Mouse (Mus musculus): ENCODE results near the gene Catsper3. TPM values are rescaled to one million over a fixed set of nuclear protein-coding genes. Genes with fewer than 3 reads are reported as not detected.

Gene Catsper3
- total RNA-seq (2021): under 1 TPM in 1 of 2 experiments, not detected in 1; 0.20 TPM
- long read RNA-seq, experiment 1: 0 reads
- long read RNA-seq, experiment 2, partial matches to known transcripts: 0 of 1 reads
- long read RNA-seq, experiment 2, other reads (novel, unspliced or antisense): 1 of 1 reads

DNA sequence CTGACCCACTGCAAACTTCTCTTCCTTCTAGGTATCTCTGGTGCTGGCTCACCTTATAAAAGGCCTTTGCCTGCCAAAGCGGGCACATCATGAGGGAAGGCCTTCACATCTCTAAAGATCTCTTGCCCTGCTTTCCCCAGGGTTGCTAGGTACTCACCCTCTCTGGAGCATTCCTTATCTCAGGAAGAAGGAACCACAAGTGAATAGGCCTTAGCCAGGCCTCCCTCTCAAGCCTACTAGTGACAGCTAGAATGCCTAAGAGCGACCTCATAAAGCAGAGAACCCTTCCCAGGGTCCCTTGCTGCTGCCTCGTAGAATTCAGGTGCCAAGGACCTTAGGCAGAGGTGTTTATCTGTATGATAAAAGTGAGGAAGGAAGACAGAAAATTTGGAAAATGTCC is at the start of gene Catsper3:
Catsper3 (plus strand) TSS at position 301 of the 400 bp plus-strand sequence.
- intact Hi-C loops (cut with DNase I): no loop called here
- no peak for DNase-seq

DNA sequence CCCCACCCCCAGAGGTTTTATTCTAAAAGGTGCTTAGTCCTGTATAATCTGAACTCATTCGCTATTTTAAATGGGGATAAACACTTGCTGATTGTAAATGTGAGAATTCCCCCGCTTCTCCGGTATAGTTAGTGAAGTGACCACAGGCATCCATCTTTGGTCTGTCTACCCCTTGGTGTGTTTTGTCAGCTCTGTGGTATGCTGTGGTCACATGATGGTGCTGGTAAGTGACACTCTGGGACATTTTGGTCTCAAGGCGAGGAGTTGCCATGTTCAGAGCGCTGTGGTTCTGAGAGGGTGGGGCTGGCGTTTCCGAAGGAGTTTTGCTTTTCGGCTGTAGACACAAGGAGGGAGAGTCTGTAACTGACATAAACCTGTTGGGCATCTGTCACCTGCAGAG is 46.5 kb upstream of the Catsper3 start:
- DNase-seq: no peak
- intact Hi-C loops (cut with DNase I): no loop called here

DNA sequence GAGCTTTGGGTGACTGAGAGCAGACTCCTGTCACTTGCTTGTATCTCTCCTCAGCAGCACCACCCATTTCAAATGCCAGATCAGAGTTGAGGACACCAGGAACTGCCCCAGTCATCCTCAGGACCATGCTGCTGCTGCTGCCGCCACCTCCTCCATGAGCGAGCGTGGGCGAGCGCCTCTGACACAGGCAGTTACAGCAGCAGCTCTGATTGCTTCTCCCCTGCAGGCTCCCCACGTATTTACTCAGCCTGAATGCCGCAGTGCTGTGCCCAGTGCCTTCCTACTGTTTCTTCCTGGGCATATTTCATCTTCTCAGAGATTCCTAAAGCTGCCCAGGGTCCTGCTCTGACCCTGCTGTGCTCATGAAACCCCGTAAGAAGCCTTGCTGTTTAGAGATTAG is 42.1 kb upstream of the Catsper3 start:
- intact Hi-C loops (cut with DNase I): no loop called here
- DNase-seq: no peak

DNA sequence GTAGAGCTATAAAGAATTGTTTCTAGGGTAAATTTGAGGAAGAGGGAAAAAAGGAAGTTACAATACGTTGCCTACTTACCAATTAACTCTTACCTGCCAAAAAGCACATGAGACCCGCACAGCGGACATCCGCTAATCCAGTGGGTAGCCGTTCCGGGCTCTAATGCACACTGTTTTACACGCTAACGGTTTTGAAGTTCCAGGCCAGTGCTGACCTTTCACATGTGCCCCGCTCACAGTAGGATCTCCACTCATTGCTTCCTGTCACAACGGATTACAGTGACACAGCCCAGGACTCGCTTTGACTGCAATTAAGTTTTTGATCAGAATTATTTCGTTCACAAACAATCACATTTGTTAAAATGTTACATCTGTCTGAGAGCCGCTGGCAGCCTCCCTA is 30.0 kb upstream of the Catsper3 start:
- intact Hi-C loops (cut with DNase I): loop anchor here (10.0 kb wide), 1 partner anchor 200 kb away; no protein-coding TSS in a partner anchor

DNA sequence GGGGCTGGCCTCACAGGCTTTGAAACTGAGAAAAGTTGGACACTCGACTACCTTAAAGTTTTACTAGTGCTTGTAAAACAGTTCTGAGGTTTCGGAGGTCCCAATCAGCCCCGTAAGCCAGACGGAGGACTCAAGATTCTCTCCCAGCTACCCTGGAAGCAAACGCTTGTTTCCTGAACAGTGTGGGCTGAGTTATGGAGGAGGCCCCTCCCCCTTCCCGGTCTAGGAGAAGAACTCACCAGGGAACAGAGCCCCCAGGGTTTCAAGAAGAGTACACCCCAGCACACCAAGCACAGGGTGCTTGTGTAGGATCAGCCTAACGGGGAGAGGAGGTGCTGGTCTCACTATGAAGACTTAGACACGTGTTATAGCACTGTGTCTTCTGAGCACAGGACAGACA is 27.6 kb upstream of the Catsper3 start:
- intact Hi-C loops (cut with DNase I): loop anchor here (10.0 kb wide), 1 partner anchor 198 kb away; no protein-coding TSS in a partner anchor
- no peak for DNase-seq

More for the DNA sequence above, 30.0 kb upstream of the Catsper3 start:
- DNase-seq: no peak

DNA sequence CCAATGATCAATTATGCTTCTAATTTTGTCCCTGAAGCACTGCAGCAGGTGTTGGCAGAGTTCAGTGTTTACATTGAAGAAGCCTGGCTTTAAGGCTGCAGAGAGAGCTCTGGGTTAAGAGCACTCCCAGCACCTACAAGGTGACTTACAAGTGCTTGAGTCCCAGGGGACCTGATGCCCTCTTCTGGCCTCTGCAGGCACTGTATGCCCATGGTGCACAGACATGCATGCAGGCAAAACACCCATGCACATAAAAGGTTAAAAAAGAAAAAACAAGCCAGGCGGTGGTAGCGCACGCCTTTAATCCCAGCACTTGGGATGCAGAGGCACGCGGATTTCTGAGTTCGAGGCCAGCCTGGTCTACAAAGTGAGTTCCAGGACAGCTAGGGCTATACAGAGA is 26.7 kb upstream of the Catsper3 start:
- intact Hi-C loops (cut with DNase I): loop anchor here (10.0 kb wide), 1 partner anchor 197 kb away; no protein-coding TSS in a partner anchor
- no peak for DNase-seq

DNA sequence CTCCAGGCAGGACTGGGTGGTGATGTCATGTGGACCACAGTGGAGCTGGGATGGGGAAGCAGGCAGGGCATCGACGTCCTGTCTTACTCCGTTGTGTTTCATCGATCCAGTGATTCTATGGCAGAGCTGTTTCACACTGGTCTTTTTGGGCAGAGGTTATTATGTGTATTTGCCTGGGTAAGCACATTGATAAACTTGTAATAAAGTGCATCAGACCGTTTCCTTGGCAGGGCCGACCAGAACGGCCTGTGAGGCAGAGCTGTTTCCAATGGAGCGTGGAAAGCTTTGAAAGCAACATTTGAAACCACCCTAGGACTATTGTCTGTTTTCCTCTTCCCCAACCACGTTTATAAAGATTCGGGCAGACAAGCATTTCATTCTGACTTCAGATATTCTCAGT is 23.8 kb upstream of the Catsper3 start:
- DNase-seq: no peak
- intact Hi-C loops (cut with DNase I): no loop called here

DNA sequence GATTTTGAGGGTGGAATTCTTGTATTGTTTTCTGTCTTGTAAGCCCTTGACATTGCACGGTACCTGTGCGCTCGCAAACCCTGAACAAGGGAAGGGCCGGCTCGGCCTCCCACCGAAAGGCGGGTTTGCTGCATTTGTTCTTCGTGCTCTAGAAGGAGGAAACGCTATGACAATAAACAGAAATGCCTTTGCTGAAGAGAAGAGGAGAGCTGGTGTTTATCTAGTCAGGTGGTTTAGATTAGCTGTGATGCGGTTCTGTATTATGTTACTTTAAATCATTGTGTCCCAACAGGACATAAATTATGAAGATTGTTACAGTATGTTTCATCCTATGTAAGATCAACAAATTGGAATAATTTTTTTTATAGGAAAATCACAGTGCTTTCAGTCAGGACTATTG is 22.9 kb upstream of the Catsper3 start:
- DNase-seq: no peak
- intact Hi-C loops (cut with DNase I): no loop called here

DNA sequence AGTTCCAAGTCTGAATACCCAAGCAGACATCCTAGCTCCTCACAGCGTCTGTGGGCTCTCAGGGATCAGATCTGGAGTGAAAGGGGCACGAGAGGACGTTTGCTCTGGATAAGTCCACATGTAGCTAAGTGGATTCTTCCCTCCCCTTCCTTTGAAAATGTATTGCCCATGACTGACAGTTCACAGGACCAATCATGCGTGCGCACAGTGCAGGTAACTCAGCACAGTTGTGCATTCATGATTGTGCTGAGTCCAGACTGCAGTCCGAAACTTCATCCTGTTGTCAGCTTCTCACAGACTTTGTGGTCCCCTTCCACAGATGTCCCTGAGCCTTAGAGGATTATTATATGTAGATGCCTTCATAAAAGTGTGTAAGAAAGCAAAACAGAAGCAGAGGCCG is 10.0 kb upstream of the Catsper3 start:
- DNase-seq: no peak
- intact Hi-C loops (cut with DNase I): no loop called here

DNA sequence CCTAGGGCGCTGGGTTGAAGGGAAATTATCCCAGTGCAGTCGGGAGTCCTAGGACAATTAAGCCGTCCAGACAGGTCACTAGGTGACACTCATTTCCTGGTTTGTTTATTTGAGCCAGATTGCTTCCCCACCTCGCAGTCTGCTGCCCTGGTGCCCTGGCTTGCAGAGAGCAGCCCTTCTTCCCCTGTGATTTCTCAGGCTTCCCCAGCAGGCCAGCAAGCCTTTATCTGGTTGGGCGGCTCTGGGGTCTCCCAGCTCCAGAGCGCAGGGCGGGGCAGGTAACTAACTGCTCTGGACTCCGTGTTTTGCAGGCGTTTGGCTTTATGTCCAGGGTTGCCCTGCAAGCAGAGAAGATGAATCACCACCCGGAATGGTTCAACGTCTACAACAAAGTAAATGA is 9.3 kb upstream of the Catsper3 start:
- no peak for DNase-seq
- intact Hi-C loops (cut with DNase I): no loop called here

DNA sequence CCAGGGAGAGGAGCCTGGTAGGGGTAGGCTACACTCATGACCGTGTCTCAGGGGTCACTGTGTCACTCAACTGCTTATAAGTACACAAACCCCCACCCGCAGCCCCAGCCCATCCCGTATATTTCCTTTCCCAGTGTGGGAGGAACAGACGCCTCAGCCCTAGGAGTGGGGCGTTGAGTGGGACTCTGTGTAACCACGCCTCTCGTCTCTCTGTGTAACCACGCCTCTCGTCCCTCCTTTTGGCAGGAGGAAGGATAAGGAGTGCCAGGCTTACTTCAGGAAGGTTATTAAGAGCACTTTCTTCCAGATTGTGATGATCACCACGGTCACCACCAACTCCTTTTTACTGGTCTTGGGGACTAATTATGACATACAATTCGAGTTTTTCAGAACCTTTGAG is 1.8 kb downstream of the Catsper3 start:
- DNase-seq: no peak
- intact Hi-C loops (cut with DNase I): no loop called here

DNA sequence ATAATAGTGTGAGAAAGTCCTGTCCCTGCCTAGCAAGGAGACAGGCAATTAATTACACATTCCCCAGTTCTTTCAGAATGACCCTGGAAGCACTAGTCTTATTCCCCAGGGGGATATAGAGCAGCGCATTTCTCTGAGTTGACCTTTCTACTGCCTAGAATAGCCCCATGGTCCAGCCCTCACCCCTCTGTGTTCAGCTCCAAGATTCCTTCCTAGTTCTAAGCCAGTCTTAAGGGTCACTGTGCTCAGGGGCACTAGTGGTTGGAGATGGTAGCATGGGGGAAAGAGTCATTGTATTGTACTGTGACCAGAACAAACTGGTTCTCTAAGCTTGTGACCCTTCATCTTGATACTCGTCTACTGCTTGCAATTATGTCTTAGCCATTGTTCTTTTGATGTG is 16.9 kb downstream of the Catsper3 start:
- intact Hi-C loops (cut with DNase I): no loop called here
- DNase-seq: no peak

DNA sequence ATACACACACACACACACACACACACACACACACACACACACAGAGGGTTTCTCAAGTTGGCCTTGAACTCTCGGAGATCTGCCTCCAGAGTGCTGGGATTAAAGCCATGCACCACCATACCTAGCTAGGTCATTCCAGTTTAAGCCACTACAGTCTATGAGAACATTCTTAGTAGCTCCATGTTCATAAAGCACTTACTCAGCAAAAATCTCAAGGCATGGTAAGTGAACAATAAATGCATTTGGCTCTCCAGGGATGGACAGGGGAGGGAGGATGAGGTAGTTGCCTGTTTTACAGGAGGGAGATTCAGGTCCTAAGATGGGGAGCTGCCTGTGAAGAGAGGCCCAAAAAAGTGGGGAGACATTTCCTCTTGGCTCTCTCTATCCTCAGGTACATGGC is 19.6 kb downstream of the Catsper3 start:
- intact Hi-C loops (cut with DNase I): no loop called here
- DNase-seq: no peak

DNA sequence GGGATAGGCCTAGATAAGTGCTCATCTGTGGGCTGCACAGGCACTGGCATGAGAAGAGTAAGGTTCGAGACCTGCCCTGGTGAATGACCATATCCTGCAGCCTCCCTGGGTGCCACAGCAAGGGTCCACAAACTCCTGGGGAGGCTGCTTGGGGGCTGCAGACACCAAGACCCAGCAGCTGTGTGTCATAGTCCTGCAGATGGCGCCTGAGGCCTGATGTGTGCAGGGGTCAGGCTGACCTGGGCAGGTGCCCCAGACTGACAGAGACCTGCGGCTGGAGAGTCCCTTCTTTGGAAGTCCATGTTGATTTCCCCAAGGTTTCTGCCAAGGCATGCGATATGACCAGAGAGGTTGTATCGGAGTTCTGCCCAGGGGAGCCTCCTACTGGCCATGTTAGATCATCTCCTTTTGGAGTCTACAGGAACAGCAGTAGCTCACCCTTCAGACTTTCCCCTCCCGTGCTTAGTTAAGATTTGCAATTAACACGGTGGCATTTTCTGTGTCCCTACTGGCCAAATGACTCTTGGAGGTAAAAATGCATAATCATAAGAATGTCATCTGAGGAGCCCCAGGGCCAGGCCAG is 24.8 kb downstream of the Catsper3 start:
- intact Hi-C loops (cut with DNase I): no loop called here
- no peak for DNase-seq

DNA sequence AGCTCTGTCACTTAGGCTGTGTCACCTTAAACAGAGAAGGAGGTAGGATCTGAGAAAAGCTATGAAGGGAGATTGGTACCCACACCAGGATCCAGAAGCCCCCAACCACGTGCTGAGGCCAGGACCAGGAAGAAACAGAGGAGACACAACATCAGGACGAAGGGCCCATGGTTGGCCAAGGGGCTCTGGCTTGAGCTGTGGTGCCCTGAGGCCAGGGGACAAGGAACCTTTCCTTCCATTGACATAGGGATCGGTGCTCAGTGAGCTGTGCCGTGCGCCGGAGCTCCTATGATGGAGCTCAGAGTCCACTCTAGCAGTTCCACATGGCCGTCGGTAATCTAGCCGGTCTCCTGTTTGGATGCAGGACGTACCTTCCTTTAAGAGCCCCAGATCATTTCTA is 25.3 kb downstream of the Catsper3 start:
- intact Hi-C loops (cut with DNase I): no loop called here
- no peak for DNase-seq

DNA sequence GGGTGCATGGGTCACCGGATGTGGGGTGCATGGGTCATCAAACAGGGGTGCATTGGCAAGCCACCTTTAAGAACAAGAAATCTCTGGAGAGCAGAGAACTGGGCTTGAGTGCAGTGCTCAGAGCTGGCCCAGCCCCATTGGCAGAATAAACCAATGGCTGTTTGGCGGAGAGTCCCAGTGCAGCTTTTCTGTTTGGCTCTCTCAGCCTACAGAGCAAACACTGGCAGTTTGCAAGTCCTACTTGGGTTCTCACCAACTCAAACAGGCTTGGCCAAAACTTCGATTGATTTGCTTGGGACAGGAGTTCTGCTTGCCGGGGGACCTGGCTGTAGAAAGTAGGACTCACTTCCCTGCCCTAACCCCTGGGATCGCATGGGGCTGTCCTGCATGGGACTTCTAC is 26.6 kb downstream of the Catsper3 start:
- intact Hi-C loops (cut with DNase I): no loop called here
- DNase-seq: no peak

DNA sequence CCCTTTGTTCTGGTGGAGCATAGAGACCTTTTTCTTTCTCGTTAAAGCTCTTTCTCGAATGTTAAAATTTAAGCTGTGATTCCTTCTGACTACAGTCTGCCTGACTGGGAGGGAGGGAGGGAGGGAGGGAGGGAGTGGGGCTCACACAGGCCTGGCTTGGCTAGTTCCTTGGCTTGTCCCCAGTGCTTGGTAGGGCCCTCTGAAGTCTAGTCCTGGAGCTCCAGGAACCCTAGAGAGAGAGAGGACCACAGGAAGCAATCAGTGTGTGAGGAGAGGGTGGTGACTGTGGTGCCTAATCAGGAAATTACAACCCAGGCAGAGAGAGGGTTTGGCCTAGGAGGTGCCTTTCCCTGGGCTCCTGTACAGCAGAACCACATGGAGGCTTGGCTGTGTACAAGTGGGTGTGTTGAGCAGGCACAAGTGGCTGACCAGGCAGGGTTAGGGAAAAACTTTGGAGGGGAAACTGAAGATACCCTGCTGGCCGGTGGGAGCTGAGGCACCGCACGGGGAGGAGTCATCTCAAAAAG is 29.2 kb downstream of the Catsper3 start:
- intact Hi-C loops (cut with DNase I): no loop called here
- no peak for DNase-seq

DNA sequence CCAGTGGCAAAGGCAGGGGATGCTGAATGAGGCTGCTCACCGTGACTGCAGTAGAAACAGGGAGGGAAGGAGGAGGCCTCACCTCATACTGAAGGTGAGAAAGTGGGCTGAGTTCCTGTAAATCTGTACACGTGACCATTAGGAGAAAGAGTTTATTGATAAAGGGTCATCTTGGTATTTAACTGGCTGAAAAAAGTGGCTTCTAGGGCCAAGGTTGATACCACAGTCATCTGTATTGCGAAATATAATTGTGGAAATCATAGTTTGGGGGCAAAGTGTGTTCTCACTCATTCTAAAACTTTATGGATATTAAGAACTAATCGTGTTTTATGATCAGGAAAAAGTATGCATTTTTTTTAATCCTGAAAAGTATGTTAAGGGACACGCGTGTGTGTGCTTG is 30.5 kb downstream of the Catsper3 start:
- no peak for DNase-seq
- intact Hi-C loops (cut with DNase I): no loop called here

DNA sequence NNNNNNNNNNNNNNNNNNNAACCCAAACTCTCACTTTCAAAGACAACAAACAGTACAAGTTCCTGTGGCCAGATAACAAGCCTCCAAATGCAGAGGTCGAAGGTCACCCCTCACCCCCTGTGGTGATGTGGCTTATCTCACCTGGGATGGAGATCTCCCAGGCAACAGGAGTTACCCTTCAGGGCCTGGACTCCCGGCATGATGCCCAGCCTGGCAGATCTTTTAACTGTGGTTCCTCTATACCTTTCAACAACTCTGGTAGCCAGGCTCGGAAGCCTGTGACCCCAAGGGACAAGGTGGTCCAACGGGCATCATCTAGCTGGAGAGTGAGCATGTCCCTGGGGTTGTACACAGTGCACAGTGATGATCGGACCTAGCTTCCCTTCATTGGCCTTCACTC is 38.1 kb downstream of the Catsper3 start:
- DNase-seq: no peak
- intact Hi-C loops (cut with DNase I): no loop called here

DNA sequence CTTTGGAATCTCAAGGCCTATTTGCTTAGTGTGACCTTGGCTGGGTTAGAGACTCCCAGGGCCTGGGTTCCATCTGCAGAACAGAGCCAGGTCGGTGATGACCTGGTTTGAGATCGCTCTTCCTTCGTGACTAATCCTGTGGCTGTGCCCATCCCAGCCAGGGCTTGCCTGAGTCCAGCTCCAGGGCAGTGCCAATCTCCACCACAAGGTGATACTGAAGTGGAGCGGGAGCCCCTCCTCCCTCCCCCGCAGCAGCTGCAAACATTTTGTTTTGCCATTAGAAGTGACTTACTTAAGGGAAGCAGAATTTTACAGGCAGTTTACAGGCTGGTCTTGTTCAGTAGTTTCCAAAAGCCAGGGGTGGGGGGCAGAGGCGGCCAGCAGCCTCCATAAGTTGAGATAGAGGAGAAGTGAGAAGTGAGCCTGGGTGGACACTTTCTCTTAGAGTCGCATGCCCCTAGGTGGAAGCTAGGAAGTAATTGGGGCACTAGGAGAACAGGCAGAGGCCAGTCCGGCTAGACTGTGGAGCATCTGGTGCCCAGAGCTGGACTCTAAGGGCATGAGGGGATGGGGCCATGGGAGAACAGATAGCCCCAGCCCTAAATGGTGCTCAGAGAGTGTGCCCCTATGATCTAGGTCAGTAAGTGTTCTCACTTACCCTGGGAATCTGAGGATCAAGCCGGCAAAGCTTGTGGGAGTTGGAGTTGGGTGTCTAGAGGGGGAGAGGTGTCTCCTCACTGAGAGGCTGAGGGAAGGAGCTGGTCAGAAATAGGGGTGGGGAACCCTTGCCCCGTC is 40.0 kb downstream of the Catsper3 start:
- DNase-seq: no peak
- intact Hi-C loops (cut with DNase I): no loop called here

DNA sequence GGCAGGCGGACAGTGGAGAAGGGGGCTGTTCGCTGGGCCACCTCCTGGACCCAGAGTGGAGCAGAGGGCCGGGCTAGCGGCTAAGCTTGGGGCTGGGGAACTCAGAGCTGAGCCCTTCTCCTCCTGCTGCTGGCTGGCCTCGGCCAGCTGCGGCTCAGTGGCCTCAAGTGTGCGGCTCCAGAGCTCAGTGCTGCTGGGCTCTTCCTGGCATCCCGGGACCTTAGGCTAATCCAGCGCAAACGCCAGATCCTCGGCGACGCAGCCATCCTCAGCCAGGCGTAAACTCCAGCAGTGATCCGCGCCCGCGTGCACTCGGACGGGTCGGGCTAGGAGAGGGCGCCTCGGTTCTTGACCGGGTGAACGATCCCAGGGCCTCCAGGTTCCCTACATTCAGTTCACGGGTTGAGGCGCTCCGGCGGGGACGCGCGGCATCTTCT is 40.9 kb downstream of the Catsper3 start:
- no peak for DNase-seq
- intact Hi-C loops (cut with DNase I): no loop called here

All from gastrocnemius, postnatal 36 days (tissue).